Mouse (Mus musculus) hindbrain, embryonic 11.5 days (tissue): ENCODE measurements at regions not wholly inside any gene's neighbourhood (a gene's known extent, or its start where the extent isn't known, plus 50 kb on each side); places are given as distances from the start of the nearest gene placed in this dataset.

Source experiments
- ATAC-seq: fragments of 200-750 bp; cut with Nextera tagmentation; 2 replicates; pipeline ENCODE4 v1.8.0; 2017; ENCODE audit warnings: mild to moderate bottlenecking, moderate TSS enrichment, moderate library complexity; ENCODE audit not compliant: low FRiP score
- DNase-seq: peaks from one replicate; pipeline ENCODE4 v3.0.0-alpha.2; 2015; ENCODE audit warnings: low spot score
- H3K27ac ChIP-seq: fragments of 300-500 bp; sonication (generic); 2 replicates; pipeline ENCODE4 v1.5.1; 2014; ENCODE audit warnings: mild to moderate bottlenecking, low read depth, low read length
- H3K27me3 ChIP-seq: fragments of 300-500 bp; sonication (generic); 2 replicates; pipeline ENCODE4 v1.6.1; 2014; ENCODE audit warnings: mild to moderate bottlenecking, low read length, moderate library complexity, mixed read lengths; ENCODE audit not compliant: control insufficient read depth, insufficient read depth
- H3K36me3 ChIP-seq: fragments of 300-500 bp; sonication (generic); 2 replicates; pipeline ENCODE4 v1.6.1; 2014; ENCODE audit warnings: mild to moderate bottlenecking, low read length, moderate library complexity, mixed read lengths; ENCODE audit not compliant: control insufficient read depth, insufficient read depth
- H3K4me1 ChIP-seq: fragments of 300-500 bp; sonication (generic); replicated peaks from 2 replicates; pipeline ENCODE4 v1.6.1; 2014; ENCODE audit warnings: low read length, mixed read lengths; ENCODE audit not compliant: control insufficient read depth, insufficient read depth
- H3K4me2 ChIP-seq: fragments of 300-500 bp; sonication (generic); replicated peaks from 2 replicates; pipeline ENCODE4 v1.6.1; 2014; ENCODE audit warnings: mild to moderate bottlenecking, low read depth, low read length
- H3K4me3 ChIP-seq: fragments of 300-500 bp; sonication (generic); 2 replicates; pipeline ENCODE4 v1.5.1; 2014; ENCODE audit warnings: low read depth, low read length
- H3K9ac ChIP-seq: fragments of 300-500 bp; sonication (generic); 2 replicates; pipeline ENCODE4 v1.6.1; 2014; ENCODE audit warnings: low read depth, low read length
- H3K9me3 ChIP-seq: fragments of 300-500 bp; sonication (generic); 2 replicates; pipeline ENCODE4 v1.6.1; 2016; ENCODE audit warnings: low read length; ENCODE audit not compliant: control insufficient read depth
- WGBS: fragments of 180-500 bp; shearing (Covaris S2); extraction: QIAGEN DNeasy Blood & Tissue Kit; methylation state at CpG from one replicate; pipeline ENCODE4 v1.1.7; 2014; 5-methylcytosine and 5-hydroxymethylcytosine counted together

GRCm38 (mm10) chr14:72294631-72295030 lies 197.0 kb downstream of the Gm9195 start:
- Histone ChIP-seq H3K9ac (no peak overlapping the region), H3K27me3 (no peaks in the 10 kb centered on the region), H3K4me3 (no peak overlapping the region), H3K4me2 (no peak overlapping the region), H3K27ac (no peak overlapping the region), H3K36me3 (no peaks in the 10 kb centered on the region), H3K4me1 (no peaks in the 10 kb centered on the region), H3K9me3 (no peaks in the 10 kb centered on the region)
- ATAC-seq (no peak), DNase-seq (no peak)
- WGBS = 37% methylated on average over 6 of the region's 6 CpGs

- Histone ChIP-seq H3K9me3 (no peaks in the 10 kb centered on the region), H3K4me2 (no peak overlapping the region), H3K27ac (no peak overlapping the region), H3K4me1 (no peaks in the 10 kb centered on the region), H3K27me3 (no peaks in the 10 kb centered on the region), H3K4me3 (no peak overlapping the region), H3K9ac (no peak overlapping the region), H3K36me3 (no peaks in the 10 kb centered on the region)
- peak; percentile 61 for ATAC-seq
- 65% methylated on average over 9 of the region's 9 CpGs for WGBS
- DNase-seq = peak; percentile 51
Observed at GRCm38 (mm10) chr14:72293677-72294387, 197.8 kb downstream of the Gm9195 start.

- no peaks in the 10 kb centered on the region for H3K36me3 ChIP-seq
- H3K4me2 ChIP-seq = no peak overlapping the region
- ATAC-seq = no peak
- H3K4me1 ChIP-seq = no peaks in the 10 kb centered on the region
- no peak overlapping the region for H3K4me3 ChIP-seq
- H3K9me3 ChIP-seq = no peaks in the 10 kb centered on the region
- no peak overlapping the region for H3K9ac ChIP-seq
- H3K27ac ChIP-seq = no peak overlapping the region
- no peaks in the 10 kb centered on the region for H3K27me3 ChIP-seq
- WGBS = 79% methylated on average over 7 of the region's 7 CpGs
- no peak for DNase-seq
Observed at GRCm38 (mm10) chr14:72292656-72293299, 198.9 kb downstream of the Gm9195 start.

GRCm38 (mm10) chr14:72277309-72277708 lies 214.3 kb downstream of the Gm9195 start:
- no peaks in the 10 kb centered on the region for H3K4me1 ChIP-seq
- no peaks in the 10 kb centered on the region for H3K36me3 ChIP-seq
- no peak for ATAC-seq
- H3K27ac ChIP-seq = no peak overlapping the region
- no peak for DNase-seq
- H3K4me3 ChIP-seq = no peak overlapping the region
- H3K9me3 ChIP-seq = no peaks in the 10 kb centered on the region
- no peak overlapping the region for H3K9ac ChIP-seq
- 83% methylated on average over 4 of the region's 4 CpGs for WGBS
- no peak overlapping the region for H3K4me2 ChIP-seq
- H3K27me3 ChIP-seq = no peaks in the 10 kb centered on the region

- DNase-seq = no peak
- Histone ChIP-seq H3K36me3 (no peaks in the 10 kb centered on the region), H3K9ac (no peak overlapping the region), H3K4me3 (no peak overlapping the region), H3K4me1 (no peaks in the 10 kb centered on the region), H3K9me3 (no peaks in the 10 kb centered on the region), H3K27me3 (no peaks in the 10 kb centered on the region), H3K4me2 (no peak overlapping the region), H3K27ac (no peak overlapping the region)
- 43% methylated on average over 2 of the region's 2 CpGs for WGBS
- ATAC-seq = no peak
Observed at GRCm38 (mm10) chr14:72259255-72259654, 232.4 kb downstream of the Gm9195 start.

GRCm38 (mm10) chr14:72241872-72242271 lies 249.8 kb downstream of the Gm9195 start:
- no peaks in the 10 kb centered on the region for H3K36me3 ChIP-seq
- 91% methylated on average over 4 of the region's 4 CpGs for WGBS

GRCm38 (mm10) chr14:72240272-72240671 lies 251.4 kb downstream of the Gm9195 start:
- H3K27me3 ChIP-seq = no peaks in the 10 kb centered on the region
- 43% methylated on average over 4 of the region's 4 CpGs for WGBS
- H3K9ac ChIP-seq = no peak overlapping the region
- no peak overlapping the region for H3K27ac ChIP-seq
- DNase-seq (peak; percentile 10), ATAC-seq (no peak)
- H3K4me3 ChIP-seq = no peak overlapping the region
- H3K4me1 ChIP-seq = no peaks in the 10 kb centered on the region
- H3K36me3 ChIP-seq = no peaks in the 10 kb centered on the region
- H3K9me3 ChIP-seq = no peaks in the 10 kb centered on the region
- H3K4me2 ChIP-seq = no peak overlapping the region

More at GRCm38 (mm10) chr14:72241872-72242271, 249.8 kb downstream of the Gm9195 start:
- DNase-seq (no peak), ATAC-seq (no peak)
- no peak overlapping the region for H3K27ac ChIP-seq
- no peaks in the 10 kb centered on the region for H3K27me3 ChIP-seq
- no peak overlapping the region for H3K9ac ChIP-seq
- H3K4me2 ChIP-seq = no peak overlapping the region
- no peak overlapping the region for H3K4me3 ChIP-seq
- no peaks in the 10 kb centered on the region for H3K9me3 ChIP-seq
- no peaks in the 10 kb centered on the region for H3K4me1 ChIP-seq

- H3K36me3 ChIP-seq = no peaks in the 10 kb centered on the region
- WGBS = 94% methylated on average over 4 of the region's 4 CpGs
Observed at GRCm38 (mm10) chr14:72238344-72238743, 253.3 kb downstream of the Gm9195 start.

More at GRCm38 (mm10) chr14:72238344-72238743, 253.3 kb downstream of the Gm9195 start:
- Histone ChIP-seq H3K9ac (no peak overlapping the region), H3K27ac (no peak overlapping the region), H3K4me1 (no peaks in the 10 kb centered on the region), H3K9me3 (no peaks in the 10 kb centered on the region), H3K4me2 (no peak overlapping the region), H3K4me3 (no peak overlapping the region), H3K27me3 (no peaks in the 10 kb centered on the region)
- DNase-seq (no peak), ATAC-seq (no peak)
